Mouse (Mus musculus): ENCODE measurements around the gene Rpn1. TPM values are rescaled to one million over a fixed set of nuclear protein-coding genes. Genes with fewer than 3 reads are reported as not detected.

The Rpn1 gene
- polyA plus RNA-seq, 1 experiment from 2014 or later: 468 TPM

DNA sequence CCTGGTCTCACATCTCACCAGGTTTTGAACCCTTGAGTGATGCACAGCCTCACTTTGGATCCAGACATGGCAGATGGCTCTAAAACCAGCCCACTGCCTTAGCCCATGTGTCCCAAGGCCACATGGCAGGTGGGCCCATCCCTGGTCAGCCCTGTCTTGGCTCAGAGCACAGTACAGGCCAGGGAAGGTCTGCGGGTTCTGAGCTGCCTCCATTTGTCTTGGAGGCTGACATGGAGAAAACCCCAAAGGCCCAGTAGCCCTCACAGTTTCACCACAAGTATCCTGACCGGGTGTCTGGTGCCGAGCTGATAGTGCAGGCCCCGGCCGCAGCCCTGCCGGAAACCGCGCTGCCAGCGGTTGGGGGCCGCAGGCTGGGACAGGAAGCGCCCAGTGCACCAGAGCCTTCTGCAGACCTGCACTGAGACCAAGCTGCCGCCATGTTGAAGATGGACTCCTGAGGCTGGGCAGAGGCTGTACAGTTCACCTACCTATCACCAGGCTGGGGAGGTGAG is 22.4 kb downstream of the Rpn1 start:
- 87% methylated on average over 12 of the region's 12 CpGs for WGBS
- Histone ChIP-seq H3K27me3 (ENCODE audit: control insufficient read depth, insufficient read depth, low read length) (no peaks in the 10 kb centered on the region), H3K4me3 (replicated peaks; ENCODE audit: low read length) (no peak overlapping the region), H3K4me2 (ENCODE audit: low read depth, low read length) (peak overlapping the region; percentile 53), H3K36me3 (ENCODE audit: control insufficient read depth, insufficient read depth, low read length) (peaks cover 19% of the 10 kb centered on the region; the same call in 1 of the 2 replicates), H3K9me3 (replicated peaks; ENCODE audit: control insufficient read depth, low read length) (no peaks in the 10 kb centered on the region), H3K9ac (ENCODE audit: low read length) (peak overlapping the region; percentile 64), H3K4me1 (ENCODE audit: control insufficient read depth, insufficient read depth, low read length) (peaks cover 2% of the 10 kb centered on the region; the same call in 1 of the 2 replicates), H3K27ac (ENCODE audit: low read length) (no peak overlapping the region; the same call in 1 of the 2 replicates)
- ATAC-seq (ENCODE audit: insufficient read depth, low FRiP score): no peak

GRCm38 (mm10) chr6:88107661-88108535 is 23.6 kb downstream of the Rpn1 start:
- Histone ChIP-seq H3K27ac (ENCODE audit: low read length) (no peak overlapping the region), H3K9me3 (replicated peaks; ENCODE audit: control insufficient read depth, low read length) (no peaks in the 10 kb centered on the region), H3K4me1 (ENCODE audit: control insufficient read depth, insufficient read depth, low read length) (peaks cover 2% of the 10 kb centered on the region; the same call in 1 of the 2 replicates), H3K9ac (ENCODE audit: low read length) (no peak overlapping the region), H3K4me3 (replicated peaks; ENCODE audit: low read length) (no peak overlapping the region), H3K27me3 (ENCODE audit: control insufficient read depth, insufficient read depth, low read length) (no peaks in the 10 kb centered on the region), H3K4me2 (ENCODE audit: low read depth, low read length) (no peak overlapping the region), H3K36me3 (ENCODE audit: control insufficient read depth, insufficient read depth, low read length) (peaks cover 7% of the 10 kb centered on the region; the same call in 1 of the 2 replicates)
- ATAC-seq (ENCODE audit: insufficient read depth, low FRiP score): no peak
- WGBS: 82% methylated on average over 10 of the region's 10 CpGs

DNA sequence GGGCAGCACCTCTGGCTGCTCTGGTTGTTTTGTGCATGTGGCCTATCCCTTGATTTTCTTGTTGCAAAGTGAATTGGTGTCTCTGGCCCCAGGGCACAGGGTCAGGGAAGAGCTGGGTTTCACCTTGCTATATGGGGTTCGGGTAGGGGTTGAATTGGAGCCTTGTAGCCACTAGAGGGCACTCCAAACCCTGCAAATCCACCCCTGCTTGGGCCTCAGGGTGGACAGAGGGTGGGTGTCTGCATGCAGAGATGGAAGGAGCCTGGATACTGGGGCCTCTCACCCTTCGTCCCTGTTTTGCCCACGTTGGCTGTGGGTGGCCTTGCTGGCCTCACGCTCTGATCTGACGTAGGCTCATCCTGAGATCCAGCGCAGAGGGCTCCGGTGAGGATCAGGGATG is 28.9 kb downstream of the Rpn1 start:
- Histone ChIP-seq H3K27ac (ENCODE audit: low read length) (no peak overlapping the region), H3K4me2 (ENCODE audit: low read depth, low read length) (no peak overlapping the region), H3K36me3 (ENCODE audit: control insufficient read depth, insufficient read depth, low read length) (no peaks in the 10 kb centered on the region), H3K9ac (ENCODE audit: low read length) (peak overlapping the region; percentile 22; the same call in 1 of the 2 replicates), H3K27me3 (ENCODE audit: control insufficient read depth, insufficient read depth, low read length) (no peaks in the 10 kb centered on the region), H3K4me1 (ENCODE audit: control insufficient read depth, insufficient read depth, low read length) (peaks cover 3% of the 10 kb centered on the region; the same call in 1 of the 2 replicates), H3K4me3 (replicated peaks; ENCODE audit: low read length) (no peak overlapping the region), H3K9me3 (replicated peaks; ENCODE audit: control insufficient read depth, low read length) (no peaks in the 10 kb centered on the region)
- WGBS: 25% methylated on average over 7 of the region's 7 CpGs
- peak; percentile 77 for ATAC-seq (ENCODE audit: insufficient read depth, low FRiP score)

- Histone ChIP-seq H3K36me3 (ENCODE audit: control insufficient read depth, insufficient read depth, low read length) (no peaks in the 10 kb centered on the region), H3K4me2 (ENCODE audit: low read depth, low read length) (no peak overlapping the region), H3K27ac (ENCODE audit: low read length) (no peak overlapping the region), H3K9ac (ENCODE audit: low read length) (no peak overlapping the region), H3K4me3 (replicated peaks; ENCODE audit: low read length) (no peak overlapping the region), H3K27me3 (ENCODE audit: control insufficient read depth, insufficient read depth, low read length) (no peaks in the 10 kb centered on the region), H3K9me3 (replicated peaks; ENCODE audit: control insufficient read depth, low read length) (no peaks in the 10 kb centered on the region), H3K4me1 (ENCODE audit: control insufficient read depth, insufficient read depth, low read length) (peaks cover 3% of the 10 kb centered on the region; the same call in 1 of the 2 replicates)
- WGBS: 84% methylated on average over 5 of the region's 5 CpGs
- ATAC-seq (ENCODE audit: insufficient read depth, low FRiP score): no peak
These were observed 30.1 kb downstream of the Rpn1 start for GRCm38 (mm10) chr6:88114414-88114813.

GRCm38 (mm10) chr6:88116347-88117183 is 32.3 kb downstream of the Rpn1 start:
- no peaks in the 10 kb centered on the region for H3K36me3 ChIP-seq (ENCODE audit: control insufficient read depth, insufficient read depth, low read length)
- no peaks in the 10 kb centered on the region for H3K9me3 ChIP-seq (replicated peaks; ENCODE audit: control insufficient read depth, low read length)
- H3K27me3 ChIP-seq (ENCODE audit: control insufficient read depth, insufficient read depth, low read length): no peaks in the 10 kb centered on the region
- H3K4me2 ChIP-seq (ENCODE audit: low read depth, low read length): no peak overlapping the region
- 66% methylated on average over 21 of the region's 21 CpGs for WGBS
- H3K27ac ChIP-seq (ENCODE audit: low read length): no peak overlapping the region
- H3K4me3 ChIP-seq (replicated peaks; ENCODE audit: low read length): no peak overlapping the region
- H3K9ac ChIP-seq (ENCODE audit: low read length): no peak overlapping the region
- peak; percentile 34 for ATAC-seq (ENCODE audit: insufficient read depth, low FRiP score)
- H3K4me1 ChIP-seq (ENCODE audit: control insufficient read depth, insufficient read depth, low read length): peaks cover 3% of the 10 kb centered on the region; the same call in 1 of the 2 replicates

DNA sequence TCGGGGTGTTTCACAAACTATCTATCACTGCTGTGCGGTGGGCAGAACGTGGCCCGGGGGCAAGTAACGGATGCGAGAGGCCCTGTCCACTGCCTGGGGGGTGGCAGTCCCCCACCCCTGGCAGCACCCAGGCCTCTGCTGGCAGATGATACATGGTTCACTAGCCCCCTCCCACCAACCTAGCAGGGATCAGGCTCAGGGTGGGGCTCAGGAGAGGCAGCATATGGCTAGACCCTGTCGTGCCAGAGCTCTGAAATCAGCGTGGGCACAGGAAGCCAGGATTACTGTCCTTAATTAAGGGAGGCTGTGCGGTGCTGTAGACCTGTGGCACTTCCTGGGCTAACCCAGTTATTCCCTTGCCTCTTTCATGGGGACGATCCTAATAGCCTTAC is 32.9 kb downstream of the Rpn1 start:
- Histone ChIP-seq H3K4me3 (replicated peaks; ENCODE audit: low read length) (no peak overlapping the region), H3K27me3 (ENCODE audit: control insufficient read depth, insufficient read depth, low read length) (no peaks in the 10 kb centered on the region), H3K27ac (ENCODE audit: low read length) (no peak overlapping the region), H3K9ac (ENCODE audit: low read length) (no peak overlapping the region), H3K36me3 (ENCODE audit: control insufficient read depth, insufficient read depth, low read length) (no peaks in the 10 kb centered on the region), H3K4me2 (ENCODE audit: low read depth, low read length) (no peak overlapping the region), H3K9me3 (replicated peaks; ENCODE audit: control insufficient read depth, low read length) (no peaks in the 10 kb centered on the region), H3K4me1 (ENCODE audit: control insufficient read depth, insufficient read depth, low read length) (peaks cover 3% of the 10 kb centered on the region; the same call in 1 of the 2 replicates)
- WGBS: 82% methylated on average over 10 of the region's 10 CpGs
- no peak for ATAC-seq (ENCODE audit: insufficient read depth, low FRiP score)

GRCm38 (mm10) chr6:88119309-88119708 is 35.0 kb downstream of the Rpn1 start:
- no peak overlapping the region for H3K4me2 ChIP-seq (ENCODE audit: low read depth, low read length)
- no peaks in the 10 kb centered on the region for H3K36me3 ChIP-seq (ENCODE audit: control insufficient read depth, insufficient read depth, low read length)
- WGBS: 73% methylated on average over 5 of the region's 5 CpGs
- H3K4me1 ChIP-seq (ENCODE audit: control insufficient read depth, insufficient read depth, low read length): peaks cover 8% of the 10 kb centered on the region; the same call in 1 of the 2 replicates
- H3K27me3 ChIP-seq (ENCODE audit: control insufficient read depth, insufficient read depth, low read length): no peaks in the 10 kb centered on the region
- H3K4me3 ChIP-seq (replicated peaks; ENCODE audit: low read length): no peak overlapping the region
- no peak overlapping the region for H3K27ac ChIP-seq (ENCODE audit: low read length)
- no peak for ATAC-seq (ENCODE audit: insufficient read depth, low FRiP score)
- H3K9me3 ChIP-seq (replicated peaks; ENCODE audit: control insufficient read depth, low read length): no peaks in the 10 kb centered on the region
- no peak overlapping the region for H3K9ac ChIP-seq (ENCODE audit: low read length)

DNA sequence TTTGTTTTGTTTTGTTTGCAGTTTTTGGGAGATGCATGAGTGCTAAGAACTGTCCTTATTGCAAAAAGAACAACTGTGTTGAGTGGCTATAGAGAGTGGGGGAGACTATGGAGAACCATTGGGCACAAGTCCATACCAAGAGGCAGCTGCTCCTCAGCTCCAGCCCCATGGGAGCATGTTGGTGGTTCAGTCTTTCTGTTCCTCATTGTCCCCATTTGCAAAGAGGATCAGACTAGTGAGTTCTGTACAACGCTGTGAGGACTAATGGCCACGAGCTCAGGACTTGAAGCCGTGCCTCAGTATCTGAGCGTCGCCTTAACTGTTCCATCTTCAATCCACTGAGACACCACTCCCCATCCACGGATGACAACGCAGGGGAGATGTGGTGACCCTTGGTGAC is 36.5 kb downstream of the Rpn1 start:
- no peak overlapping the region for H3K27ac ChIP-seq (ENCODE audit: low read length)
- H3K9ac ChIP-seq (ENCODE audit: low read length): no peak overlapping the region
- H3K4me3 ChIP-seq (replicated peaks; ENCODE audit: low read length): no peak overlapping the region
- 89% methylated on average over 7 of the region's 7 CpGs for WGBS
- no peaks in the 10 kb centered on the region for H3K9me3 ChIP-seq (replicated peaks; ENCODE audit: control insufficient read depth, low read length)
- H3K36me3 ChIP-seq (ENCODE audit: control insufficient read depth, insufficient read depth, low read length): no peaks in the 10 kb centered on the region
- no peak for ATAC-seq (ENCODE audit: insufficient read depth, low FRiP score)
- H3K4me1 ChIP-seq (ENCODE audit: control insufficient read depth, insufficient read depth, low read length): peaks cover 8% of the 10 kb centered on the region; the same call in 1 of the 2 replicates
- no peaks in the 10 kb centered on the region for H3K27me3 ChIP-seq (ENCODE audit: control insufficient read depth, insufficient read depth, low read length)
- no peak overlapping the region for H3K4me2 ChIP-seq (ENCODE audit: low read depth, low read length)
